23 mouse cellular contexts compared by ENCODE assay signal in the genomic region with DNA sequence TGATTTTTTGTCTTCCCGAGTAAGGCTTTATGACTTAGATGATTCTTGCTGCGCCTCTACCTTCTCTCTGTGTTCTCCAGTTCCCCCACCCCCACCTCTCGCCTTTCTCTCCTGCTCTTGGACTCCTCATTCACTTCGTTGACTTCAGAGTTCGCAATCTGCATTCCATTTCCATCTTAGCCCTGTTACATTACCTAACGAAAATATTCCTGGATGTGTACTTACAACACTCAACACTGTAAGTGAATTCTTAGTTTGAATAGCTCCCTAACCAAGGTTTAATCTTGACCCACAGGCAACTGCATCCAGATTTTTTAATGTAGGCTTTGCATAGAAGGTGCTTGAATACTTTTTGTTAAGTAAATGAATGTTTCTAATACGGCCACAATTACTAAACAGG.
"Had no signal": no experiment of that assay in that cellular context is flagged by ENCODE, and none has a peak within 500 bp of the region (broad histone marks: within the 10 kb centered on the region; RNA-seq: fewer than 3 reads in every experiment).

No protein-coding gene starts in this region.

- H3K4me3 ChIP-seq: heart, adult 2 months; heart, embryonic 13.5 days; heart, embryonic 15.5 days; hindbrain, embryonic 13.5 days; hindbrain, embryonic 15.5 days; kidney, embryonic 15.5 days; limb, embryonic 13.5 days; limb, embryonic 15.5 days had no signal

- H3K9me3 ChIP-seq: heart, embryonic 13.5 days; heart, embryonic 15.5 days; hindbrain, embryonic 13.5 days; hindbrain, embryonic 15.5 days; kidney, embryonic 15.5 days; limb, embryonic 13.5 days; limb, embryonic 15.5 days had no signal

- H3K9ac ChIP-seq: forebrain, postnatal 0 days; heart, embryonic 13.5 days; heart, embryonic 15.5 days; hindbrain, embryonic 13.5 days; hindbrain, embryonic 15.5 days; kidney, embryonic 15.5 days; limb, embryonic 13.5 days; limb, embryonic 15.5 days had no signal

- ATAC-seq: forebrain, postnatal 0 days; hindbrain, postnatal 0 days; intestine, embryonic 16.5 days had no signal

- DNase-seq: forebrain, postnatal 0 days; gastrocnemius, postnatal 14 days; gastrocnemius, postnatal 36 days; heart, adult 2 months; heart, postnatal 14 days; heart, postnatal 36 days; kidney, adult 11 months; kidney, adult 2 months; kidney, adult 9 months; kidney, postnatal 36 days; layer of hippocampus, postnatal 36 days; left cerebral cortex, postnatal 4 days had no signal

- H3K4me2 ChIP-seq: heart, embryonic 11.5 days; heart, embryonic 13.5 days; heart, embryonic 15.5 days; hindbrain, embryonic 13.5 days; hindbrain, embryonic 15.5 days; kidney, embryonic 15.5 days; limb, embryonic 13.5 days; limb, embryonic 15.5 days had no signal

- H3K36me3 ChIP-seq: heart, embryonic 13.5 days; heart, embryonic 15.5 days; hindbrain, embryonic 13.5 days; hindbrain, embryonic 15.5 days; kidney, embryonic 15.5 days; limb, embryonic 13.5 days; limb, embryonic 15.5 days had no signal

- H3K27me3 ChIP-seq: heart, embryonic 13.5 days; heart, embryonic 15.5 days; hindbrain, embryonic 13.5 days; hindbrain, embryonic 15.5 days; kidney, embryonic 15.5 days; limb, embryonic 13.5 days; limb, embryonic 15.5 days had no signal

- H3K27ac ChIP-seq: heart, adult 2 months; heart, embryonic 13.5 days; heart, embryonic 15.5 days; hindbrain, embryonic 13.5 days; hindbrain, embryonic 15.5 days; hindbrain, postnatal 0 days; kidney, embryonic 15.5 days; kidney, postnatal 0 days; limb, embryonic 13.5 days; limb, embryonic 15.5 days had no signal
